Mouse (Mus musculus): Measurements from ENCODE around the gene Add3.

Gene Add3

GRCm38 (mm10) chr19:53140044-53140803 lies at the start of gene Add3:
TSS of gene Add3 (plus strand) at chr19:53140443.
- DNase-seq: peak; percentile 60

- no peak for DNase-seq
Observed at GRCm38 (mm10) chr19:53090677-53091076, 49.6 kb upstream of the Add3 start.

- DNase-seq: no peak
Observed at GRCm38 (mm10) chr19:53092251-53092650, 48.0 kb upstream of the Add3 start.

- no peak for DNase-seq
Observed at GRCm38 (mm10) chr19:53093294-53093693, 46.9 kb upstream of the Add3 start.

GRCm38 (mm10) chr19:53094684-53095083 lies 45.6 kb upstream of the Add3 start:
- no peak for DNase-seq

- DNase-seq: no peak
Observed at GRCm38 (mm10) chr19:53101374-53102300, 38.6 kb upstream of the Add3 start.

- DNase-seq: peak; percentile 86
Observed at GRCm38 (mm10) chr19:53105374-53106090, 34.7 kb upstream of the Add3 start.

- DNase-seq: no peak
Observed at GRCm38 (mm10) chr19:53106952-53107351, 33.3 kb upstream of the Add3 start.

- DNase-seq: no peak
Observed at GRCm38 (mm10) chr19:53107361-53108247, 32.6 kb upstream of the Add3 start.

GRCm38 (mm10) chr19:53111996-53112590 lies 28.1 kb upstream of the Add3 start:
- no peak for DNase-seq

GRCm38 (mm10) chr19:53119255-53119795 lies 20.9 kb upstream of the Add3 start:
- no peak for DNase-seq

- no peak for DNase-seq
Observed at GRCm38 (mm10) chr19:53120483-53120882, 19.8 kb upstream of the Add3 start.

- no peak for DNase-seq
Observed at GRCm38 (mm10) chr19:53122641-53123241, 17.5 kb upstream of the Add3 start.

GRCm38 (mm10) chr19:53123301-53123700 lies 16.9 kb upstream of the Add3 start:
- DNase-seq: no peak

GRCm38 (mm10) chr19:53125679-53126078 lies 14.6 kb upstream of the Add3 start:
- no peak for DNase-seq

- DNase-seq: no peak
Observed at GRCm38 (mm10) chr19:53126546-53126945, 13.7 kb upstream of the Add3 start.

GRCm38 (mm10) chr19:53127320-53128291 lies 12.6 kb upstream of the Add3 start:
- no peak for DNase-seq

GRCm38 (mm10) chr19:53128494-53129337 lies 11.5 kb upstream of the Add3 start:
- no peak for DNase-seq

Data from embryo, embryonic 11 days (tissue).